Mouse (Mus musculus): ENCODE results near the gene Trim3.

The Trim3 gene

DNA sequence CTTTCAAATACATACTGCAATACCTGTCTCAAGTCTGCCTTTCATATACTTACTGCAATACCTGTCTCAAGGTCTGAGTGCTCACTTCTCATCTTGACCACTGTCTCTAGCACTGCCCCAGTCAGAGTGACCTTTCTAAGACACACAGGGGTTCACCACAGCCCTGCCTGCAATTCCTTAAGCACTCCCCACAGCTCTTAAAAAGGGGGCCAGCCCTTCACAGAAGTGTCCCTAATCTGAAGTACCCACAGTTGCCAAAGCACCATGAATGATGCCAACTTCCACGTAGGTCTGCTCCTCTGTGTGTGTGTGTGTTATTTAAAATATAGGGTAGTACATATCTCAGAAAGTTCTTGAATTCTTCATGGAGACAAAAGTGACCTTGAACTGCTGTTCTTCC lies 21.6 kb downstream of the Trim3 start:
- DNase-seq (ENCODE audit: low read depth, low spot score) = no peak

DNA sequence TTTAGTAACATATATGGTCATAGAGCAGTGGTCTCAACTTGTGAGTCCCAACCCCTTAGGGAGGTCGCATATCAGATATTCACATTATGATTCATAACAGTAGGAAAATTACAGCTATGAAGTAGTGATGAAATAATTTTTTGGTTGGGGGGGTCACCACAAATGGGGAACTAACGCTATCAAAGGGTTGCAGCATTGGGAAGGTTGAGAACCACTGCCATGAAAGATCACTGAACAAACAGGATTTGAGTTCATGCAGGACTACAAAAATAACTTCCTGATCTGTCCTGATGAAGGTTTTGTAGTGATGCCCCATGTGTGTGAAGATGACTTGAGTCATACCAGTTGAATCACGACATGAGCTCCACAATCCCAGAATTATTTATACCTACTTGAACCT lies 24.9 kb downstream of the Trim3 start:
- no peak for DNase-seq (ENCODE audit: low read depth, low spot score)

DNA sequence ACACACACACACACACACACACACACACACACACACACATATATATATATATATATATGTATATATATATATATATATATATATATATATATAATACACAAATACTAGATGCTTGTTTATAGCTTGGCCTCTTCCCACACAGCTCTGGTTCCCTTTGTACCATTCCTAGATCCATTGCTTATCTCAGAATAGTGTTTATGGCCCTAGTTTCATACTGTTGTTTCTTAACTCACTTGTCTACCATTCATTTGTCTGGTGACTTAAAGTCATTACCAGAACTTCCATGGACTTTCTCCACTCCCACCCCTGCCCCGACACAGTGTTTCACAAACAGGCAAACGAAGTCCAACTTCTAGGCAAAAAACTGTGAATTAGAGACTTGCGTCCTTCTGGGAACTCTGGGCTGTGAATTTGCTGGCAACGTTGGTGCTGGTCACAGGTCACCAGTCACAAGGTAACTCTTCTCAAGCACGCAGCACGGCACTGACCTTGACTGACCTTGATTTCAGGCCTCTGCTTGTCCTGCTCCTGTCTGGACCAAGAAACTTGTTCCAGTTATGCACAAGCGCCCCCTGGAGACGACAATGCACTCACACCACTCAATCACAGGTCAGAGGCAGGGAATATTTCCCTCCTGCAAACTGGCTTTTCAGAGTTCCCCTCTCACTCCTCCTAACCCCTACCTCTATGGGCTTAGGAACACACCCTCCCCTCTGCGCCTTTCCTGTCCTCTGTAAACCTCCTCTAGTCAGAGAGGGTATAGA lies 30.3 kb downstream of the Trim3 start:
- DNase-seq (ENCODE audit: low read depth, low spot score) = peak; percentile 61

- DNase-seq (ENCODE audit: low read depth, low spot score) = no peak
Observed at GRCm38 (mm10) chr7:105590097-105590496, 43.3 kb downstream of the Trim3 start.

- DNase-seq (ENCODE audit: low read depth, low spot score) = no peak
Observed at GRCm38 (mm10) chr7:105588325-105588912, 45.0 kb downstream of the Trim3 start.

DNA sequence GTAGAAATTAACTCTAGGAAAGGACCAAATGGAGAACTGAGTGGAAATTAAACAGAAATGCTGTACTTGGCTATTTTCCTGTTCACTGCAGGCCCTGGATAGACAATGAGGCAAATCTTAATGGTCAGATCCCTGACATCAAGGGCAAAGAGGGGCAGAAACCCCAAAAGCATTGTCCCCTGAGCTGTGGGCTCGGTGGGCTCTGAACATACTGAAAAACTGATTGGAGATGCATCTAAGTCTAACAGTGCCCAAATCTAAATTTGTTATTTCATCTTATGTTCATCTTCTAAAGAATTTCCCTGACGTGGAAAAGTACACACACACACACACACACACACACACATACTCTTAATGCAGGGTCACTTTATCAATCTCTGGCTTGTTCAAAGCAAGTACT lies 51.4 kb downstream of the Trim3 start:
- DNase-seq (ENCODE audit: low read depth, low spot score) = no peak

DNA sequence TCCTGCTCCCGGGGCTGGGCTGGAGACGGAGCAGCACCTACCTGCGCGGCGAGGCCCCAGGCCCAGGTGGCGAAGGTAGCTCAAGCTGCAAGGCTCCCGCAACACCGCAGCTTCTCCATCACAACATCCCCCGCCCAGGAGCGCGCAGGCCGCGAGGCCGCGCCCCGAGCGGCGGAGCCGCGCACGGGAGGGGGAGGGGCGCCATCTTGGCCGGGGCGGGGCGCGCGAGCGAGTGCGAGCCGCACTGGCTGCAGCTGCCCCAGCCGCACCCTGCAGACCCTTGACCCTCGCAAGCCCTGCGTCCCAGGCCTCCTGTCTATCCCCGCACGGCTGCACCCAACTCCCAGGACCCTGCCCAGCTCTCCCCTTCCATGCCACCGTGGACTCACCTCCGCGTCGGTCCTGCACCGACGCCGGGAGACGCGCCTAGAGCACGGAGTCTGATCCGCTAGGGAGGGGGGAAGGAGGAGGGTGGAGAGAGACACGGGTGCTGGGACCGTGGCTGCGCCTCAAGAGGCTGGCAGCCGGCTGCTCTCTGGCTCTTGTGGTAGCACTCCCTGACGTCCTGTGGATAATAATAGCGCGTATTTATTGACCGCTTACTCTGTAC lies 52.2 kb downstream of the Trim3 start, which contains the start of gene Apbb1:
Gene Apbb1 (minus strand): TSS at position 560 of the 610 bp plus-strand sequence.
- DNase-seq (ENCODE audit: low read depth, low spot score) = peak; percentile 68

GRCm38 (mm10) chr7:105580627-105581089 lies 52.7 kb downstream of the Trim3 start:
- no peak for DNase-seq (ENCODE audit: low read depth, low spot score)

DNA sequence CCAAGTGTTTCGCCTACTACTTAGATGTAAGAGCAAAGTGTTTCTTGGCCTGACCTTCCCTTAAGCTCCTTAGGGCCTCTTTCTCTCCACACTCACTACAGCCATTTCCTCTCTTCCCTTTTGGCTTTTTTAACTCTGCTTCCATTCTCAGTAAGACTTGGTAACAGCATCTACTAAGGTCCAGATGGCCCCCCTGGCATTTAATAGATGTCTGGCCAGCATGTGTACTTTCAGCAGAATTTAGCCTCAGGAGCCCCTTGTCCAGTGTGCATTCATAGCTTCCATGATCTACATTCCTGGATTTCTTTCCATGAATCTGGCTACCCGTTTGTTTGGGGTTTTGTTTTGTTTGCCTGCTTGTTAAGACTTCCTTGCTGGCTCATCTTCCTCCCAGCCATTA lies 54.9 kb downstream of the Trim3 start:
- DNase-seq (ENCODE audit: low read depth, low spot score) = no peak

DNA sequence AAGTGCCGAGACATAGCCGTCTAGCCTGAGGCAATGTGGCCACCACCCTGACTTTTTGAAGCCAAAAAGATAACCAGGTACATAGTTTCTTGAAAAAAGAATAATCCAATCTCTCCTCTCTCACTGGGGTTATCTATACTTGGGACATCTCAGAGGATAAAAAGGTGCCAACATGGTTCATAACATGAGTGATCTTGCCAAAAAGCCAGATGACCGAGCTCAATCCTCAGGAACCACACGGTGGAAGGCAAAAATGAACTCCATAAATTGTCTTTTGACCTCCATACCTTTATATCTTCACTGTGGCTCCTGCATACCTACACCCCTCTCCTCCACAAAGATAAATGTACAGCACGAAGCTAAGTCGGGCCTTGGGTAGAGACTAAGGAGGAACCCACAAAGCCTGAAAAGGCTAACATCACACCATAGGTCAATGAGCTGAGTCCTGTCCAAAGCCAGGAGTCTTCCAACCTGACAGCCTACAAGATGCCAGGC lies 55.9 kb downstream of the Trim3 start:
- no peak for DNase-seq (ENCODE audit: low read depth, low spot score)

DNA sequence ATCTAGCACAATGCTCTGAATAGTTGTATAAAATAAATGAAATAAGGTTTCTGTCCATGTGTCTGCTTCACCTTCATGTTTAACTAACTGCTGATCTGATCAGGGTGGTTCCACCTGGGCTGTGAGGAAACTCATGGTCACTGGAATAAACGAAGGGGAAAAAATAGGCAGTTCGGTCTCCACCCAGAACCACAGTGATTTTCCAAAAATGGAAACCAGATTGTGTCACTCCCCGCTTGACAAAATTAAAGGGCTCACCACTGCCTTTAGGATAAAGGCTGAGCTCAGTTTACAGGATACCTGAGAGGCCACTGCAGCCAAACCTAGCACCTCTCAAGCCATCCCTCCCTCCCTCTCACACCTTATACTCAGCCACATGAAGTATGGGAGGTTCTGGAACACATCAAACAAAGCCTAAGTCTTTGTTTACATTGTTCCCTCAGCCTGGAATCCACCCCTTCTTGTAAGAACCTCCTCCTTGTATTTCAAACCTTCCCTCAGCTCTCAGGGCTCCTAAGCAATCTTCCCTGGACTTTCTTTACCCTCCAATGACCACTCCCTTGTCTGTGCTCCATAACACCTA lies 57.1 kb downstream of the Trim3 start:
- no peak for DNase-seq (ENCODE audit: low read depth, low spot score)

GRCm38 (mm10) chr7:105574537-105574936 lies 58.8 kb downstream of the Trim3 start:
- DNase-seq (ENCODE audit: low read depth, low spot score) = no peak

DNA sequence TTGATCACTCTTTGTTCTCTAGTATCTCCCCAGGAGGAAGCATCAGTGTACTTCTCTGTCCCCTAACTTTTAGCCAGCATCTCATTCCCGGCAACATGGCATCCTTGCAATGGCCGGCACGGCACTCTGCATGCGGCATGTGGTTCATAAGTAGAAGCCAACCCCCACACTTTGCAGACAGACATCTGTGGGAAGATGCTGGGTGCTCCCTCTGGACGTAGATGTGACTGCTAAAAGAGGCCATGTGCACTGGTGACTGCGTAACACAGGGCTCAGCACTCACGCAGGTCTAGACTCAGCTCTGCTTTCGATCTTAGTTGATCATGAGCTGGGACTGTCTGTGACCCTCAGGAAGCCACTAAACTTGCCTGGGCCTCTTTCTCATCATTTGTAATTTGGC lies 60.4 kb downstream of the Trim3 start:
- no peak for DNase-seq (ENCODE audit: low read depth, low spot score)

DNA sequence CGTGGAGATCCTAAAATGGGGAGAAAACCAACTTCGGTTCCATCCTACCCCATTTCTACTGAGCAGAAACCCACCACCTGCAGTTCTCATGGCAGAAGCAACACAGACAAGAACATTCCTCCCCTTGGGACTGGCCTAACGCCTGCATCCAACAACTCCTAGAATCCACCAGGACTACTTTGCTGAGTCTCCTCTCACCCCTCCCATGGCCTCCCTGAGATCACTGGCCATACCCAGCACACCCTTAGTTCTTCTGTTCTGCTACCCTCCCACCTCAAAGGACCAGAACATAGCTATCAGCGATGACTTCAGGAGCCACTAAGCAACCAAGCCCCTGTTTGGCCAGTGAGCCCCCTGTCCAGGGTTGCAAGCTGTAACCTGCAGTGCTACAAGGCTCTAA lies 62.6 kb downstream of the Trim3 start:
- no peak for DNase-seq (ENCODE audit: low read depth, low spot score)

- no peak for DNase-seq (ENCODE audit: low read depth, low spot score)
Observed at GRCm38 (mm10) chr7:105569512-105570496, 63.6 kb downstream of the Trim3 start.

GRCm38 (mm10) chr7:105568988-105569471 lies 64.3 kb downstream of the Trim3 start:
- DNase-seq (ENCODE audit: low read depth, low spot score) = no peak

- DNase-seq (ENCODE audit: low read depth, low spot score) = no peak
Observed at GRCm38 (mm10) chr7:105568583-105568982, 64.8 kb downstream of the Trim3 start.

DNA sequence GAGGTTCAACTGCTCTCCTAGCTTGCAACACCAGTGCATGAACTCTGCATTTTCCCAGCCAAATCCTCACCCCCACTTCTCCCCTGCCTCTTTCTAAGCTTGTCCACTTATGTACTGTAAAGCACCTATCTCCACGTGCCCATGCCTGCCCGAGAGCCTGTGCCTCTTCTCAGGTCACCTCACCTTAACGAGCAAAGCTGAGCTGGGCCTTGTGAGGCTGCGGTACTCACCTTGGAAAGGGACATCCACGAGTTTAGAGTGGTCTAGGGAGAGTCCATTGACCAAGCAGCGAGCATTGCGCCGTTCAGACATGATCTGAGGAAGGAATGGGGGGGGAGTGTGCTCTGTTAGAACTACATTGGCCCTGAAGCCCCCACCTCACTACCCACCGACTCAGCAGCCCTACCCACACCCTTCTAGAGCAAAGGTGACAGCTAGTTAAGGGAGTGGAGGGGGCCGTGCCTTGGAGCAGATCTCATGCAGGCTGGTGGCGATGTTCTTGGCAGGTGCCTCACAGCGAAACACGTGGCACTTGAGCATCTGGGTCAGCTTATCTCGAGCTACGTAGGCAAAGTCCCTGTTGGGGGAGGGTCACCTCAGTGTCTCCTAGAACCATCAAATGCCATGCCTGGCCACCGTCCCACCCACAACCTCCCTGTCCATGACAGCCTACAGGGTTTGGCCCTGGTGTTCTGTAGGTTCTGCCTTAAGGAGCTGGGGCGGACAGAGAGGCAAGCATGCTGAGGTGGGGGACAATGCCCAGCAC lies 68.1 kb downstream of the Trim3 start:
- DNase-seq (ENCODE audit: low read depth, low spot score) = no peak

DNA sequence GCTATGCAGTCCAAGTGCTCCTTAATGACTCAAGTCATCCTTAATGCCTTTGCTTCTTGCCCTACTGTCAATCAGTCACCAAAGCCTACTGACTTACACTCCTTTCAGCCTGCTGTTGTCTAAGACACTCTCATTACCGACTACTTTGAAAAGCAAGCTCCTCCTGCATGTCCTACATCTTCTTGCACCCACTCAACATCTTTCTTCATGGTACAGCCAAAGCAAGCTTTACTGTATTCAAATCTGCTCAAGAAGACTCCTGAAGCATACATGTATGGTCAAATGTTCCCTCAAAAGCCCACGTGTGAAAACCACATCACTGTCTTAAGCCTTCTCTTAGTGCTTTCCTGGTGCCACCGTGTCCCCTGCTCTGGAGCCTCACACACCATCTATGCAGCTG lies 70.0 kb downstream of the Trim3 start:
- DNase-seq (ENCODE audit: low read depth, low spot score) = no peak

GRCm38 (mm10) chr7:105562317-105562716 lies 71.1 kb downstream of the Trim3 start:
- DNase-seq (ENCODE audit: low read depth, low spot score) = no peak
